Mouse (Mus musculus): ENCODE results near the gene Fbxl17. TPM values are rescaled to one million over a fixed set of nuclear protein-coding genes. Genes with fewer than 3 reads are reported as not detected.

Gene Fbxl17
- polyA plus RNA-seq, 1 experiment: 5.9 TPM

DNA sequence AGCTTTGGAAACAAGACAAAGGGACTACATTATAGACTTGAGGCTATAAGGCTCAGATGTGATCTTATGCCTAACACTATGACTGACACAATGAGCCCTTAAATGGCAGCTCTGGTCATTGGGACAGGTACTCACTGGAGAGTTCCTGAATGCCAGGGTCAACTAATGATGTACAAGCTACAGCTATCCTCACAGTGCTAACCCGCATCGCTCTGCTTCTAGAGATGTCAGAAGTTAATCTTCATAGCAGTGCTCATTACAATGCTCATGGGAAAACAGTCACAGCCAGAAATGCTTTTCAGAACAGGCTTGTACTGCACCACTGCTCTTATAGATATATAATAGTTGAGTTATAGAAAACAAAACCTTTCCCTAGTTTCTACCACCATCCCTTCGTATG, 438.0 kb downstream of the Fbxl17 start:
- no peak for TF ChIP-seq CTCF (IDR thresholded peaks at IDR 0.05; ENCODE audit: extremely low read depth, insufficient read length, insufficient replicate concordance, low read depth, low read length)
- no peak for TF ChIP-seq POLR2A (IDR thresholded peaks at IDR 0.05; ENCODE audit: low read depth, low read length)
- peaks cover 2% of the 10 kb centered on the region for H3K36me3 ChIP-seq (ENCODE audit: control insufficient read depth, insufficient read depth, low read length)
- 96% methylated on average over 3 of the region's 3 CpGs for WGBS
- no peak overlapping the region for H3K4me3 ChIP-seq (ENCODE audit: low read depth, low read length)
- no peaks in the 10 kb centered on the region for H3K4me1 ChIP-seq (ENCODE audit: control insufficient read depth, insufficient read depth, insufficient read length, low read length)
- no peak overlapping the region for H3K27ac ChIP-seq (ENCODE audit: insufficient read depth, low read depth, low read length)
- H3K27me3 ChIP-seq (ENCODE audit: control insufficient read depth, insufficient read depth, low read length): no peaks in the 10 kb centered on the region

DNA sequence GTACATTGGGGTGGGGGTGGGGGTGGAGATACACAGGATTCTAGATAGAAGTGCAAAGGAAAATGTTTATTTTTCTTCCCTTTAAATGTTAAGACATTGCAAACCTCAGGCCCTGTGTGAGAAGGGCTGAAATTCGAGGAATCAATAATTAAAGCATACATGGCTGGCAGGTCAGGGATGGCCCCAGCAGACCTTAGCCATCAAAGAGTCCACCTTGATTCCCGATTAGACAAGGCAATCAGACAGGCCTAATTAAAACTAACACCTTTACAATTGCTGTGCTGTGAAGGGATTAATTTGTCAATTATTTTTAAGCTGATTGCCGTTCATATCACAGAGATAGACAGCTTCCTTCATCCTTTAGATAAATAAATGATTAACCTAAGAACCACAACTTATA, 439.0 kb downstream of the Fbxl17 start:
- no peaks in the 10 kb centered on the region for H3K4me1 ChIP-seq (ENCODE audit: control insufficient read depth, insufficient read depth, insufficient read length, low read length)
- no peak overlapping the region for H3K27ac ChIP-seq (ENCODE audit: insufficient read depth, low read depth, low read length)
- WGBS: 48% methylated on average over 3 of the region's 3 CpGs
- TF ChIP-seq POLR2A (IDR thresholded peaks at IDR 0.05; ENCODE audit: low read depth, low read length) (no peak), CTCF (IDR thresholded peaks at IDR 0.05; ENCODE audit: extremely low read depth, insufficient read length, insufficient replicate concordance, low read depth, low read length) (no peak)
- H3K36me3 ChIP-seq (ENCODE audit: control insufficient read depth, insufficient read depth, low read length): peaks cover 2% of the 10 kb centered on the region
- H3K27me3 ChIP-seq (ENCODE audit: control insufficient read depth, insufficient read depth, low read length): no peaks in the 10 kb centered on the region
- no peak overlapping the region for H3K4me3 ChIP-seq (ENCODE audit: low read depth, low read length)

DNA sequence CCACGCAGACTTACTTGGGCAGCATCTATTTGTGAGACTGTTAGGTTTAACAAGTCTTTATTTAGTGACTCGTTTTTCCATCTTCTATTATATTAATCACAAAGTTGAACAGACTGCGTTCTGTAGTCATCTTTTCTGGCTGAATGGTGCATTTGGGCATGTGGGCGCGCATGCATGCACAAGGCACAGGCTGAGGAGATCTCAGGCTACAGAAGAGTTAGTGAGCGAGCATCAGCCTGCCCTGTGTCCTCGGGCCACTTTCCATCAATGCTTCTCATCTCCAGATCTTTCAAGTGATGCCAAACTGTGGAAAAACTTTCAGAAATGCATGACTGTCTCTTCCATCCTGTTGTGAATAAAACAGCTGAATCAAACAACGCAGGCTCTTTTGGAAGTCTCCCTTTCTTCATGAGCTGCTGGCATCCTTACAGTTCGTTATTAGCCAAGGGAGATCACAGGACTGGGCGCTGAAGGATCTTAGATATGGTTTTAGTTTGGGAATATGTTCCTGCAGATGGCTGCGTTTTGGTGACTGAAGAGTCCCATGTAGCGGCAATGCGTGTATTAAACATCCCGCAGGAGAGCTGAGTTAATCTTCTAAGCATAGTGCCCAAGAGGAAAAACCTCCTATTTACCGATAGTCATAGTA, 442.0 kb downstream of the Fbxl17 start:
- Histone ChIP-seq H3K4me1 (ENCODE audit: control insufficient read depth, insufficient read depth, insufficient read length, low read length) (no peaks in the 10 kb centered on the region), H3K27ac (ENCODE audit: insufficient read depth, low read depth, low read length) (no peak overlapping the region)
- 93% methylated on average over 15 of the region's 15 CpGs for WGBS

DNA sequence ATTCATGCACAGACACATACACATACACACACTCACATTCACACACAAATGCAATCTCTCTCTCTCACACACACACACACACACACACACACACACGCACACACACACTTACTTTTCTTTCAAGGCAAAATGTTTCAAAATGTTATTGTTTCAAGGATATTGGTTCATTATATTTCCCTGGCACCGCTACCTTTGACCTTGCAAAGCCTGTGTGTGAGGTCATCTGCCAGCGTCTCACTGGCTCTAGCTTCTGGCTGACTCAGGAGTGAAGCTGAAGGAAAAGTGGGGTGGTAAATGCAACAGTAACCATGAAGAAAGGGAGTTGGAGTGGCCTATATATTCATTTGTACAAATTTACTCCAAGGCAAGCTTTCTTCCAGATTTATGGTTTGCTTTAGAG, 442.8 kb downstream of the Fbxl17 start:
- H3K4me1 ChIP-seq (ENCODE audit: control insufficient read depth, insufficient read depth, insufficient read length, low read length): no peaks in the 10 kb centered on the region
- H3K4me3 ChIP-seq (ENCODE audit: low read depth, low read length): no peak overlapping the region
- WGBS: 93% methylated on average over 3 of the region's 3 CpGs

More for the DNA sequence above, 442.0 kb downstream of the Fbxl17 start:
- TF ChIP-seq POLR2A (IDR thresholded peaks at IDR 0.05; ENCODE audit: low read depth, low read length) (no peak), CTCF (IDR thresholded peaks at IDR 0.05; ENCODE audit: extremely low read depth, insufficient read length, insufficient replicate concordance, low read depth, low read length) (no peak)
- no peak overlapping the region for H3K4me3 ChIP-seq (ENCODE audit: low read depth, low read length)
- no peaks in the 10 kb centered on the region for H3K27me3 ChIP-seq (ENCODE audit: control insufficient read depth, insufficient read depth, low read length)
- H3K36me3 ChIP-seq (ENCODE audit: control insufficient read depth, insufficient read depth, low read length): peaks cover 2% of the 10 kb centered on the region

DNA sequence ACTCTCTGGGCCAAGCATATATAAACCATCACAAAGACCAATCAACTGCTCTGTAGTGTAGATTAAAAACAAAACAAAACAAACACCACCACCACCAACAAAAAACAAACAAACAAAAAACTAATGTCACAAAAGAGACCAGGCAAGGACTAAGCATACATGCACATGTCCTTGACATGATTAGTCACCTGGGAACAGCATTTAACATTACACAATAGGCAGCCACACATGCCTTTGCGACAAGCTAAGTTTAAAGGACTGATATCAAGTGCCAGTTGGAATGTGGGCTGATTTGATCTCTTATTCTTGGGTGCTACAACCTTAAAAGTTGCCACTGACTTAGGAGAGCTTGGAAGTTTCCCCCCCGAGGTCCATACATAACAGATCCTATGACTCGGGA, 446.5 kb downstream of the Fbxl17 start:
- H3K4me1 ChIP-seq (ENCODE audit: control insufficient read depth, insufficient read depth, insufficient read length, low read length): no peaks in the 10 kb centered on the region
- H3K27me3 ChIP-seq (ENCODE audit: control insufficient read depth, insufficient read depth, low read length): no peaks in the 10 kb centered on the region
- H3K27ac ChIP-seq (ENCODE audit: insufficient read depth, low read depth, low read length): no peak overlapping the region
- no peak overlapping the region for H3K4me3 ChIP-seq (ENCODE audit: low read depth, low read length)
- TF ChIP-seq POLR2A (IDR thresholded peaks at IDR 0.05; ENCODE audit: low read depth, low read length): no peak
- no peak for TF ChIP-seq CTCF (IDR thresholded peaks at IDR 0.05; ENCODE audit: extremely low read depth, insufficient read length, insufficient replicate concordance, low read depth, low read length)
- WGBS: 84% methylated on average over 3 of the region's 3 CpGs
- H3K36me3 ChIP-seq (ENCODE audit: control insufficient read depth, insufficient read depth, low read length): no peaks in the 10 kb centered on the region

More for the DNA sequence above, 442.8 kb downstream of the Fbxl17 start:
- no peak for TF ChIP-seq CTCF (IDR thresholded peaks at IDR 0.05; ENCODE audit: extremely low read depth, insufficient read length, insufficient replicate concordance, low read depth, low read length)
- TF ChIP-seq POLR2A (IDR thresholded peaks at IDR 0.05; ENCODE audit: low read depth, low read length): no peak
- Histone ChIP-seq H3K27ac (ENCODE audit: insufficient read depth, low read depth, low read length) (no peak overlapping the region), H3K27me3 (ENCODE audit: control insufficient read depth, insufficient read depth, low read length) (no peaks in the 10 kb centered on the region), H3K36me3 (ENCODE audit: control insufficient read depth, insufficient read depth, low read length) (peaks cover 2% of the 10 kb centered on the region)

DNA sequence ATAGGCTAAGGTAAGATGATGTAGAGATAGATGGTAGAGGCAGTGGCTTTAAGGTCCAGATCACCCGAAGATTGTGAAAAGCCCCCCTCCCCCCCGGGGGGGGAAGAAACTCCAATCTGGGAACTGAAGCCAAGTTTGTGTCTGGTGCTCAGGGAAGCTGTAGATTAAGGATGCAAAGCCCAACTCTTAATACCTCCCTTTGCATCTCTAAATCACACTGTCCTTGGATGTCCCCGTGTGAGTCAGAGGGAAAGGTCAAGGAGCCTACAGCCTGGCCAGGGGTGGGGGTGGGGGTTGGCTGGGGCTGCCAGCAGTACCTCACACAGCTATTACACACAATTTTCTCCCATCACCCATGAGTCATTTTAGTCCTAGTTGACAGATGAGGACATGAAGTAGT, 453.4 kb downstream of the Fbxl17 start:
- TF ChIP-seq POLR2A (IDR thresholded peaks at IDR 0.05; ENCODE audit: low read depth, low read length) (no peak), CTCF (IDR thresholded peaks at IDR 0.05; ENCODE audit: extremely low read depth, insufficient read length, insufficient replicate concordance, low read depth, low read length) (no peak)
- Histone ChIP-seq H3K4me3 (ENCODE audit: low read depth, low read length) (no peak overlapping the region), H3K36me3 (ENCODE audit: control insufficient read depth, insufficient read depth, low read length) (no peaks in the 10 kb centered on the region), H3K27me3 (ENCODE audit: control insufficient read depth, insufficient read depth, low read length) (no peaks in the 10 kb centered on the region), H3K4me1 (ENCODE audit: control insufficient read depth, insufficient read depth, insufficient read length, low read length) (no peaks in the 10 kb centered on the region), H3K27ac (ENCODE audit: insufficient read depth, low read depth, low read length) (no peak overlapping the region)
- 55% methylated on average over 3 of the region's 3 CpGs for WGBS

DNA sequence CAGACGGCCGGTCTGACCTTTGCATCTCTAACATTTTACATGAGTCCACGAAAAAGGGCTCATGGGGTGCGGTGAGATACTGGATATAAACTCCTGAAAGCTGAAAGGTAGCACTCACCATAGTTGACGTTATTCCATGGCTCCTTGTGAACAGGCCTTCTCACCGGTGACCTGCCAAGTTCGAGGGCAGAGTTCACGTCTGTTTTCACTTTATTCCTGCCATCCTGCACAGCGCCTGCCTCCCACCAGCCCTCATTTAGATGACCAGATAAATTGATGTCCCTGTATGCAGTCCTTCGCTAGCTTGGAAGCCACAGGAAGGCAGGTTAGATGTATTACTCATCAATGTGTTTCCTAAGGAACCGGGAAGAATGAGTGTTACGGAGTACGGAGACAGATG, 454.5 kb downstream of the Fbxl17 start:
- H3K27me3 ChIP-seq (ENCODE audit: control insufficient read depth, insufficient read depth, low read length): no peaks in the 10 kb centered on the region
- H3K27ac ChIP-seq (ENCODE audit: insufficient read depth, low read depth, low read length): no peak overlapping the region
- H3K4me3 ChIP-seq (ENCODE audit: low read depth, low read length): no peak overlapping the region
- TF ChIP-seq CTCF (IDR thresholded peaks at IDR 0.05; ENCODE audit: extremely low read depth, insufficient read length, insufficient replicate concordance, low read depth, low read length) (no peak), POLR2A (IDR thresholded peaks at IDR 0.05; ENCODE audit: low read depth, low read length) (no peak)
- H3K36me3 ChIP-seq (ENCODE audit: control insufficient read depth, insufficient read depth, low read length): no peaks in the 10 kb centered on the region
- 77% methylated on average over 13 of the region's 13 CpGs for WGBS
- H3K4me1 ChIP-seq (ENCODE audit: control insufficient read depth, insufficient read depth, insufficient read length, low read length): no peaks in the 10 kb centered on the region

Data from small intestine, adult 2 months (tissue).